Mouse (Mus musculus) embryonic fibroblast, embryonic 13.5 days (primary cell): ENCODE results near the gene Kcnj16. TPM values are rescaled to one million over a fixed set of nuclear protein-coding genes. Genes with fewer than 3 reads are reported as not detected.

ENCODE experiments used
- H3K27ac ChIP-seq: 2 replicates; pipeline ENCODE4 v1.5.1; 2012; ENCODE audit warnings: low read length, control low read depth, inconsistent platforms; ENCODE audit not compliant: insufficient read depth
- H3K4me1 ChIP-seq: 2 replicates; pipeline ENCODE4 v1.6.1; 2011; ENCODE audit warnings: low read length; ENCODE audit not compliant: control insufficient read depth, insufficient read depth
- H3K4me3 ChIP-seq: 2 replicates; pipeline ENCODE4 v1.5.1; 2011; ENCODE audit warnings: mild to moderate bottlenecking, control low read depth, low read length; ENCODE audit not compliant: insufficient read depth
- CTCF ChIP-seq: IDR thresholded peaks from 2 replicates; pipeline ENCODE4 v1.5.1; 2011; ENCODE audit warnings: mild to moderate bottlenecking, control low read depth, low read length, moderate library complexity, borderline replicate concordance; ENCODE audit not compliant: insufficient read depth
- POLR2A ChIP-seq: IDR thresholded peaks from 2 replicates; pipeline ENCODE4 v1.6.1; 2011; ENCODE audit warnings: low read depth, mild to moderate bottlenecking, control low read depth, low read length, moderate library complexity
- polyA plus RNA-seq: library from polyadenylated mRNA; stranded (reverse); fragments of >200 nt; gene quantifications from 2 replicates; pipeline ENCODE4 v1.2.4, GENCODE M21; 2011; ENCODE audit warnings: low read depth; ENCODE audit not compliant: missing spikeins, insufficient read length

Kcnj16 gene
- polyA plus RNA-seq, 1 experiment, result not detected

- TF ChIP-seq CTCF, result no peak
- no peak for TF ChIP-seq POLR2A
- H3K4me3 ChIP-seq, result no peak overlapping the region
- peak overlapping the region; percentile 28 for H3K27ac ChIP-seq
- H3K4me1 ChIP-seq, result peaks cover 13% of the 10 kb centered on the region; the same call in 1 of the 2 replicates
Measured at GRCm38 (mm10) chr11:111054854-111055822, 87.3 kb downstream of the Kcnj16 start.

DNA sequence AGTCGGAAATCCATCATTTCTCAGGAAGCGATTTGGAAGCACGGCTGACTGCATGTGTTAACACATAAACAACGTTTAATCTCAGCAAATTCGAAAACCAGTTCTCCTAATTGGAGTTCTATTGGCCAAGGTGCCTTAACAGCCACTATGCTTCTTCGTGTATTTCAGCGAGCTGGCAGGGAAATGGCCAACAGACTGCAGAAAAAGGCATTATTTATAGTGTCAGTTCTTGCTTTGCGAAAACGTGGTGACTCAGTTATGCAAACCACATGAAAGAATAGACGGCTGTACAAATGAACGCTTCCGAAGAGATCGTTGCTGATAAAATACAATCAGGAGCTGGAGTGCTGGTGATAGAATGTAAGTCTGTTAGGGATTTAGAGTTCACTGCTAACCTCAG, 88.2 kb downstream of the Kcnj16 start:
- no peak for TF ChIP-seq CTCF
- TF ChIP-seq POLR2A, result no peak
- Histone ChIP-seq H3K4me3 (no peak overlapping the region), H3K27ac (peak overlapping the region; percentile 28), H3K4me1 (peaks cover 13% of the 10 kb centered on the region; the same call in 1 of the 2 replicates)

GRCm38 (mm10) chr11:111057435-111057834, 89.6 kb downstream of the Kcnj16 start:
- H3K4me3 ChIP-seq, result no peak overlapping the region
- no peak overlapping the region for H3K27ac ChIP-seq
- TF ChIP-seq POLR2A, result no peak
- no peak for TF ChIP-seq CTCF
- H3K4me1 ChIP-seq, result peaks cover 13% of the 10 kb centered on the region; the same call in 1 of the 2 replicates

GRCm38 (mm10) chr11:111059440-111059839, 91.6 kb downstream of the Kcnj16 start:
- Histone ChIP-seq H3K4me1 (peaks cover 13% of the 10 kb centered on the region; the same call in 1 of the 2 replicates), H3K4me3 (no peak overlapping the region), H3K27ac (no peak overlapping the region)
- no peak for TF ChIP-seq POLR2A
- TF ChIP-seq CTCF, result no peak

DNA sequence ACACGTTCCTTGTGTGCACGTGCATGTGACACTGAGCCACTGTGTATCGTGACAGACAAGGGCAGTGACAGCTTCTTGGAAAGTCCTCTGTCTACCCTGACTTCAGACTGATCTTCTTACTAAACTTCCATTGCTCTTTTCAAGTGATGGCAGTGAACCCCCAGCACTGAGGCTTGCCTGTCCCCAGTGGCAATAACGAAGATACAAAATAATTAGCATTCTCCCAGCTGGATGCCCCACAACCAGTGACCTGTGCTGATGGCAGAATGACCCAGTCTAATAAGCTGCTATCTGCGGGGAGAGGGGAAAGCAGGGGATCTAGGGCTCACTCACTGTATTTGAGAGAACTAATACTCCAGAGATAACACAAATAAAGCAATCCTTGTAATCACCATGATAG, 92.4 kb downstream of the Kcnj16 start:
- Histone ChIP-seq H3K4me1 (peaks cover 8% of the 10 kb centered on the region; the same call in 1 of the 2 replicates), H3K27ac (no peak overlapping the region), H3K4me3 (no peak overlapping the region)
- TF ChIP-seq CTCF, result no peak
- no peak for TF ChIP-seq POLR2A

- no peak for TF ChIP-seq POLR2A
- TF ChIP-seq CTCF, result peak; percentile 30; the same call in 1 of the 2 replicates
Measured at GRCm38 (mm10) chr11:111064751-111065527, 97.1 kb downstream of the Kcnj16 start.

GRCm38 (mm10) chr11:111065635-111066298, 97.9 kb downstream of the Kcnj16 start, which contains the start of gene Kcnj2:
Kcnj2 (plus strand) TSS chr11:111066164.
- Histone ChIP-seq H3K4me3 (peak within 1 kb of the TSS; percentile 75), H3K4me1 (no peaks in the 10 kb centered on the region), H3K27ac (no peak within 1 kb of the TSS)
- TF ChIP-seq CTCF (no peak), POLR2A (peak; percentile 92)

More at GRCm38 (mm10) chr11:111064751-111065527, 97.1 kb downstream of the Kcnj16 start:
- H3K4me1 ChIP-seq, result no peaks in the 10 kb centered on the region
- H3K4me3 ChIP-seq, result peak overlapping the region; percentile 75
- H3K27ac ChIP-seq, result no peak overlapping the region

DNA sequence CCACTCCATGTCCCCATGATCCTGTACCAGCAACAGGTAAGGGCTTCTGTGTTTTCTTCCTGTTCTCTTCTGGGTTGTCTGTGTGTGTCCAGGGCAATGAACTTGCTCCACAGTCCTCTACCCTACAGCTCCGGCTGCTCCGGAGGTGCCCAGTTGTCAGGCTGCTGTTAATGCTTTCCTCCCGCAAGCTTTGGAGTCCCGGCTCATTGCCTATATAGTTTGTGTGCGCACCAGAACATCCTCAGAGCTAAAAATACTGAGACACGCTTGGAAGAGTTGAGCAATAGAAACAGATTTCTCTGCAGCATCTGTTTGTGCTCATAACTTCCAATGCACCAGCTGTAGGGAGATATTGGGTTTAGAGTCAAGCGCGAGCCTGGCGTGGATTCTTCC, 98.5 kb downstream of the Kcnj16 start:
- no peak for TF ChIP-seq CTCF
- Histone ChIP-seq H3K4me3 (peak overlapping the region; percentile 47), H3K4me1 (no peaks in the 10 kb centered on the region), H3K27ac (no peak overlapping the region)

DNA sequence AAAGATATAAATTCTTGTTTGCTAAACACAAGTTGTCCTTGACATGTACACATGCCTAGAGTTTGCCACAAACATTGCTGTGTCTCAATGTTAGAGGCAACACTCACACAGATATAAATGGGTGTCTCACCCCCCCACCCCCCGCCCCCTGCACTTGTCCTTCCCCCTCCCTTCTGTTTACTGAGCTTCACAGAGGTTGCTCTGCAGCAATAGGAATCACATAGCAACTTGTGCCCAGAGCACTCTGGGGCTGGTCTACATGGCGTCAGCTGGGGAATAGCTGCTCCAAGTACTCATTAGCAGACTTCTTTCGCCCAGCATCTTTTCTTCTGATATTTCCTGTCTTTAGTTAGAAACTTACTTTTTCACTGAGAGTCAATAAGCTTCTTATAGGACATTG, 100.0 kb downstream of the Kcnj16 start:
- Histone ChIP-seq H3K4me3 (no peak overlapping the region), H3K4me1 (no peaks in the 10 kb centered on the region), H3K27ac (no peak overlapping the region)
- TF ChIP-seq CTCF, result no peak
- no peak for TF ChIP-seq POLR2A
